Mouse (Mus musculus) embryo, embryonic 11 days (tissue): ENCODE results near the gene Madcam1.
A peak's percentile ranks its signal among the peaks of the same experiment; 100 is the strongest.

Source experiments
- DNase-seq: peaks from one replicate; pipeline ENCODE4 v3.0.0-alpha.2; 2015

The Madcam1 gene

DNA sequence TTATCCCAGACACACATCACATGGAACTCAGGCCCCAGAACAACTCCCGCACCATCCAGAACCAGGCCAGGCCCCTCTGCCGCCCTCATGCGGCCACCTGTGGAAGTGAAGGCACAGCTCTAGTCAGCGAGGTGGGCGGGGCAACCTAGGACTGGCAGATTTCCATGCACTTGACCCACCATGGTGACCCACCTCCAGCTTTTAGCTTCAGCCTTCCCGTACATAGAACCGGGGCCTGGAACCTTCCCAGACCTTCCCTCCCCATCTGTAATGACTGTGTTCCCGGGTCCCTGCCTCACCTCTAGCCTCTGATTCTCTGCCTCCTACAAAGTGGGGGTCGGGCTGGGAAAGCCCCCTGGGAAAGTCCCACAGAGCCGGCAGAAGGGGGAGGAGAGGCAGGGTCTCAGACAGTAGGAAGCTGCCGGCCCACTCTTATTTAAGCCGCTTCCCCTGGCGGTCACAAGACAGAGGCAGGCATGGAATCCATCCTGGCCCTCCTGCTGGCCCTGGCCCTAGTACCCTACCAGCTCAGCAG lies at the start of gene Madcam1:
Gene Madcam1, plus strand, starts transcription at position 429 of the 535 bp plus-strand sequence.
- DNase-seq = peak; percentile 87

- no peak for DNase-seq
These were observed 48.5 kb upstream of the Madcam1 start for GRCm38 (mm10) chr10:79615860-79616259.

DNA sequence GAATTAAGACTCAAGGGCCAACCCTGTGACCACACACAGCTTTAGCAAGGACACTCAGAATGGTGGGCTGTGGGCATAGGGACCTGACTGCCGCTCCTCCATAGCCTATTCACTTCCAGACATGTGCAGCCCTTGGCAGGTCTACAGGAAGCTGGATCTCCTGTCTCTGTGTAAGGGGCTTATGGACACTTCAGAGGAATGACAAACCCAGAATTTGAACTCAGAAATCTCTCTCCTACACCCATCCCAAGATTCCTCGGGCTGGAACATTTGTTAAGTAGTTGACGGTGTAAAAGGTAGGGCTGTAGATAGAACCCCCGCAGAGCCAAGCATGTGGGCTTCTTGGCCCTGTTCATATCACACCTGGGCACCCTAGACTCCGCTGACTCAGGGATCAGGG lies 48.0 kb upstream of the Madcam1 start:
- DNase-seq = no peak

DNA sequence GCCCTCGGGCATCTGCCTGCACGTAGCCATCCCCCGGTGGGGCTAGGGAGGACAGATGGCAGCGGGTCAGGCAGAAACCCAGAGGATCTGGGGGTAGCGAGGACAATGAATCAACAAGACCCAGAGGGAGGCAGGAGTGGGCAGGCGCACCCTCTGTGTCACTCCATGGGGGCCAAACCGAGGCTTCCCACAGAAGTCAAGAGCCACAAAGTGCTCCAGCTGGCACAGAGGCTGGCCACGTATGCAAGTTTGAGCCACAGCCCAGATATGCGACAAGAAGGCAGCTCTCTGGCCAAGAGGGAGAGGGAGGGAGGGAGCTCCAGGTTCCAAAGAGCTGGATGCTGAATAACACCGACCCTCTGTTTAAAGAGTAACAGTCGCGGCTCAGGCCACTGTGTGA lies 40.4 kb upstream of the Madcam1 start:
- no peak for DNase-seq

GRCm38 (mm10) chr10:79625398-79625797 lies 39.0 kb upstream of the Madcam1 start:
- no peak for DNase-seq

DNA sequence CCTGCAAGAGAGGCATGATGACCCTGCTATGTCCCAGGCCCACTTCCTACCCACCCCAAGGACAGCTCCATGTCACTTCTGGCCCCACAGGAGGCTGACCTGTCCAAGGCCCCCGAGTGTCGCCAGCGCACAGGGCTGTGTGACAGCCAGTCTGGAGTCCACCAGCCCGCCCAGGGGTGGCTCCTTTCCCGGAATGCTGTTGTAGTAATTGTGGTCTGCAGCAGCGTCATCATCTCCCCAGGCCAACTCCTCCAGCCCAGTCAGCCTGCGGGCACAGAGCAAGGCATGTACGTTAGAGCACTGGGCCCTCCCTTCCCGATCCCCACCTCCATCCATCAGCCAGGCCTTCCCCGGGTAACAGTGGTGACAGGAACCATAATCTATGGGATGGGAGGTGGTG lies 38.2 kb upstream of the Madcam1 start:
- DNase-seq = no peak

DNA sequence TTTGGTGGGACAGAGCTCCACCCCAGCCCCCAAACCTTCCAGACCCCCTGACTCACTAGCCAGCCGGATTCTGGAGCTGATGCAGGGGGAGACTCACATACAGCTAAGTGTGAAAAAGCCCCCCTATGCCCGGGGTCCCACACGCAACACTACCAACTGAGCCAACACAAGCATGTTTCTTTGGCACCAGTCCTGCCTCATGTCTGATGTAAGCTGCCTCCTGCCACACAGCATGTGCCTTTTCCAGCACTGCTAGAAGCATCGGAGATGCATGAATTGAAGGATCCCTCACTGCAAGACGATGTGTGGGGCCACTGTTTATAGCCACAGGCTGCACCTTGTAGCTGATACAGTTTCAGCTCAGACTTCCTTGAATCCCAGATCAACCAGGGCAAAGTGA lies 36.0 kb upstream of the Madcam1 start:
- no peak for DNase-seq

- DNase-seq = no peak
These were observed 32.9 kb upstream of the Madcam1 start for GRCm38 (mm10) chr10:79631432-79631831.

DNA sequence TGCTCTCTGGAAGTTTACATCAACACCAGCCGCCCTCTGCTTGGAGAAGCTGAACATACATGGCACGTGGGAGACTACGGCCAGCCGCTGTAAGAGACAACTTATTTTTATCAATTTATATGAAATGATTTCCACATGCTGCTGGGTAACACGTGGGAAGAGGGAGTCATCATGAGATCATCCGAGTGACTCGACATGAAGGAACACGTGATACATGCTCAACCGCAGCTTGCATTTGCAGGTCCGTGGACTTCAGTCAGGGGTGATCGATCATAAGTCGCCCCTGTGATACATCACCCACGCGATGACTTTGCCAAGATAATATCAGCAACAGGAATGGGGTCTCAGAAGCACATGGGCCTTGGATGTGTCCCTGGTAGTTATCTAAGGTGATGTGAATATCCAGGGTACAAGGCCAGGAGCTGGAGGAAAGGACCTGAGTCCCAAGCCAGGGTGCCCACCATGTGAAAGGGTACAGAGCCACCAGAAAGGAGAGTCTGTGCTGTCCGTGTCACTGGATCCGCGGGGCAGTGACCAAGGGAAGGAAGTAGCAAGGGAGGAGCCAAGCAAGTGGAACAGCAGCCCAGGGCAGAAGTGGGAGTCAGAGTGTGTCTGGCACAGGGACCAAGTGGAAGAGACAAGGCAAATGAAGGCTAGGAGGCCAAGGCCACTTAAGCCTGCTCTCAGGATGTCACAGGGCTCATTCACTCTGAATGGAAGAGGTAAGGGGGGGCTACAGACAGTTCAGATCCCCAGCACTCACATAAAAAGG lies 31.2 kb upstream of the Madcam1 start:
- DNase-seq = no peak

- DNase-seq = no peak
These were observed 28.1 kb upstream of the Madcam1 start for GRCm38 (mm10) chr10:79636287-79636686.

- DNase-seq = peak; percentile 86
These were observed 26.9 kb upstream of the Madcam1 start, which contains the start of gene Shc2 for GRCm38 (mm10) chr10:79637128-79638110. Shc2 (minus strand) TSS chr10:79637918.

- DNase-seq = peak; percentile 77
These were observed 25.7 kb upstream of the Madcam1 start for GRCm38 (mm10) chr10:79638486-79639204.

GRCm38 (mm10) chr10:79645711-79646110 lies 18.6 kb upstream of the Madcam1 start, which contains the start of gene Odf3l2:
Odf3l2 (minus strand) TSS chr10:79645738.
- DNase-seq = no peak

DNA sequence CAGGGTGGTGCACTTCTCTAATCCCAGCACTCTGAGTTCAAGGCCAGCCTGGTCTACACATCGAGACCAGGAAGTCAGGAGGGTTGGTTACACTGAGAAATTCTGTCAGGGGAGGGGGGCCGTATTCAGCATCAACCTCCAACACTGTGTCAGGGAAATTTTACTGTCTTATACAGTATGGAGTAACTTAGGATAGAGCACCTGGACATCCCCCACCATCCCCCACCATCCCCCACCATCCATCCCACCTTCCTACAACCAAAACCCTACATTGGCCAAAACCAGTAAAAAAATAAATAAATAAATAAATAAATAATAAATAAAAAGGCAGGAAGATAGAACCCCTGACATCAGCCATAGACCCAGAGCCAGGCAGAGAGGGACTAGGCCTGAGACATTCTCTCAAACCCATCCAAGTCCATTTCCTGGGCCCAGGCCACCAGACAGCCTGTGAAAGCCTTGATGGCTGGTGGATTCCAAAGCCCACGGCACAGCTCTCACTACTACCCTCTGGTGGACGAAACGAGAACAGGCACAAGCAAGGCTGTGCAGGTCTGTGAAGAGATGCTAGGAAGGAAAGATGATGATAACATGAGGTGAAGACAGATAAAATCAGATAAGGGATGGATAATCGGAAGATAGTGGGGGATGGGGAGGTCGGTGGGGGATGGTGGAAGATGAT lies 15.1 kb upstream of the Madcam1 start:
- DNase-seq = peak; percentile 83

DNA sequence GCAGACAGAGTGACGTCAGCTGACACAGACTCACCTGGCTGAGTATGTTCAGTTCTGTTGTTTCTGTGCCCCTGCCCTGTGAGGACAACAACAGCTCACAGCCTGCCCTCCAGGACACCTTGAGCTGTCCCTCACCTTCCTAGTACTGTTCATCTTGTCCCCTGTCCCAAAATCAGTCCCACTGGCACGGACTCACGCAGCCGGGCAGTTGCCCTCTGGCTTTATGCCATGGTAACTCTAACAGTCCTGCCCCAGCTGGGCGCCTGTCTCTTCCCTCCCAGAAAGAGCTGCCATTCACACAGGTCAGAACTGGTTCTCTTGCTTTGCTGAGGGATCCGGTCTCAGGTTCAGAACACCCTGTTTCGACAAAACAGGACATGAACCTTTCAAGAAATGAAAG lies 11.6 kb upstream of the Madcam1 start:
- no peak for DNase-seq

DNA sequence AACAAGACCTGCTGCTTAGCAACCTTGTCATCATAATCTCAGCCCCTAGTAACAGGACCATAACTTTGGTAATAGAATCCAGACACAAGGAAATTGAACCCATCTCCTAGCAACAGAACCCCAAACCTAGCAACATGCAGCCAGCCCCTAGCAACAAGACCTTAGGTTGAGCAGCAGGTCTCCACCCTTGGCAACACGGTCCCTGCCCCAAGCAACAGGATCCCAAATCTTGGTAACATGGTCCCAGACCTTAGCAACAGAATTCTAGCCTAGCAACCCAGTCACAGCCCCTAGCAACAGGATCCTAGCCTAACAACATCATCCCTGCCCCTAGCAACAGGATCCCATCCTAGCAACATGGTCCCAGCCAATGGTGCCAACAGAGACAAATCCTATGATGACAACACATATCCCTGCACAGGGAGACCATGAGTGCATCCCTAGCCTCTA lies 9.4 kb upstream of the Madcam1 start:
- DNase-seq = peak; percentile 59

GRCm38 (mm10) chr10:79658829-79659228 lies 5.5 kb upstream of the Madcam1 start:
- DNase-seq = peak; percentile 54

DNA sequence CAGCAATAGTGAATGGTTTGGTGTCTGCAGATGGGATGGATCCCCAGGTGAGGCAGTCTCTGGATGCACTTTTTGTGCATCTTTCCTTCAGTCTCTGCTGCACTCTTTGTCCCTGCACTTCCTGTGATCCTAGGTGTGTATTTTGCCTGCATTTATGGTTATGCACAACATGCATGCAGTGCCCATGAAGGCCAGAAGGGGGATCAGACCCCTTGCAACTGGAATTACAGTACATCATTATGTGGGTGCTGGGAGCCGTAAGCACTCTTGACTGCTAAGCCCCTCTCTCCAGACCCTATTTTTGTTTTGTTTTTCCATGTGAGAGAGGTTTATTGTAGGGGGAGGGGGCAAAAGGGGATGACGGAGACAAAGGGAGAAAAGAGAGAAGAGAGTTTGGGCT lies 4.1 kb upstream of the Madcam1 start:
- DNase-seq = no peak

DNA sequence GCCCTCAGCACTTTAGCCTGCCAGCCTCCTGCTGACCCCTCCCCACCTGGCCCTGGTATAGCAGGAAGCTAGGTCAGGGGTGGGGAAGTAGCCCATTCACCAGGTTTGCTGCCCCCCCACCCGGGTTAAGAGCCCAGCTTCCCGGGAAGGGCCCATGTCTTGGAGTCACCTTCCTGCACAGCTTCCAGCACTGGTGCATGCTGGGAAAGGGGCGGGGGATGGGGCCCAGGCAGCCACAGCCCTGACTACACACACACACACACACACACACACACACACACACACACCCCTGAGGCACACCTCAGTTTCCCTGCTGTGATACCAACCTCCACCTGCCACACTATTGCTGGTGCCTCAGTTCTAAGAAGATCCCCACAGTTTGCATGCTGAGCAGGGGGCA lies 2.5 kb upstream of the Madcam1 start:
- DNase-seq = no peak

DNA sequence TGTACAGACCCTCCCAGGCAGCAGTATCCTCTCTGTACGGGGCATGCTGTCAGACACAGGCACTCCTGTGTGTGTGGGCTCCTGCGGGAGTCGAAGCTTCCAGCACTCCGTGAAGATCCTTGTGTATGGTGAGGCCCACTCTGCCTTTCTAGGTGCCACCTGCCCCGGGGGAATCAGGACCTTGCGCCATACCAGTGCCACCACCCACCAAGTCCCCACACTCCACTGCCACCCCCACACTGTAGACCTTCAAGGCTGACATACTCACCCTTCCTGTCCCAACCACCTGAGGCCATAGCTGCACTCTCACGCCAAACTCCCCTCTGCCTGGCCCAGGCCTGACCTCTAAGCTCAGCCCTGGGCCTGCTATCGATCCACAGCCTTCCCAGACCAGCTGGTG lies 692 bp downstream of the Madcam1 start:
- DNase-seq = no peak

GRCm38 (mm10) chr10:79666493-79666892 lies 2.1 kb downstream of the Madcam1 start:
- no peak for DNase-seq

GRCm38 (mm10) chr10:79668076-79668475 lies 3.7 kb downstream of the Madcam1 start:
- DNase-seq = no peak
